Mouse (Mus musculus) midbrain, embryonic 12.5 days (tissue): ENCODE measurements around the gene Gpr108. TPM values are rescaled to one million over a fixed set of nuclear protein-coding genes. Genes with fewer than 3 reads are reported as not detected.

Source experiments
- ATAC-seq: fragments of 200-750 bp; cut with Nextera tagmentation; 2 replicates; pipeline ENCODE4 v1.8.0; 2017; ENCODE audit warnings: low read depth, moderate TSS enrichment, moderate library complexity; ENCODE audit not compliant: low FRiP score
- H3K27ac ChIP-seq: fragments of 300-500 bp; sonication (generic); replicated peaks from 2 replicates; pipeline ENCODE4 v1.5.1; 2016; ENCODE audit warnings: mild to moderate bottlenecking
- H3K27me3 ChIP-seq: fragments of 300-500 bp; sonication (generic); 2 replicates; pipeline ENCODE4 v1.6.1; 2016; ENCODE audit warnings: mild to moderate bottlenecking
- H3K36me3 ChIP-seq: fragments of 300-500 bp; sonication (generic); 2 replicates; pipeline ENCODE4 v1.6.1; 2016
- H3K4me1 ChIP-seq: fragments of 300-500 bp; sonication (generic); 2 replicates; pipeline ENCODE4 v1.6.1; 2016
- H3K4me2 ChIP-seq: fragments of 300-500 bp; sonication (generic); replicated peaks from 2 replicates; pipeline ENCODE4 v1.6.1; 2016; ENCODE audit warnings: mild to moderate bottlenecking, moderate library complexity
- H3K4me3 ChIP-seq: fragments of 300-500 bp; sonication (generic); 2 replicates; pipeline ENCODE4 v1.5.1; 2016; ENCODE audit warnings: mild to moderate bottlenecking
- H3K9ac ChIP-seq: fragments of 300-500 bp; sonication (generic); replicated peaks from 2 replicates; pipeline ENCODE4 v1.6.1; 2016; ENCODE audit warnings: mild to moderate bottlenecking, moderate library complexity
- H3K9me3 ChIP-seq: fragments of 300-500 bp; sonication (generic); 2 replicates; pipeline ENCODE4 v1.6.1; 2016; ENCODE audit warnings: mild to moderate bottlenecking
- WGBS: fragments of 180-500 bp; shearing (Covaris S2); methylation state at CpG from one replicate; pipeline ENCODE4 v1.1.7; 2016; 5-methylcytosine and 5-hydroxymethylcytosine counted together
- polyA plus RNA-seq: library from polyadenylated mRNA; unstranded; fragments of >200 nt; fragmentation: Nextera tagmentation; extraction: Ambion mirVana; gene quantifications from 2 replicates; pipeline ENCODE4 v1.2.1, GENCODE M21; 2016

The Gpr108 gene
- 23.3 and 24.5 TPM in 2 replicates for polyA plus RNA-seq

DNA sequence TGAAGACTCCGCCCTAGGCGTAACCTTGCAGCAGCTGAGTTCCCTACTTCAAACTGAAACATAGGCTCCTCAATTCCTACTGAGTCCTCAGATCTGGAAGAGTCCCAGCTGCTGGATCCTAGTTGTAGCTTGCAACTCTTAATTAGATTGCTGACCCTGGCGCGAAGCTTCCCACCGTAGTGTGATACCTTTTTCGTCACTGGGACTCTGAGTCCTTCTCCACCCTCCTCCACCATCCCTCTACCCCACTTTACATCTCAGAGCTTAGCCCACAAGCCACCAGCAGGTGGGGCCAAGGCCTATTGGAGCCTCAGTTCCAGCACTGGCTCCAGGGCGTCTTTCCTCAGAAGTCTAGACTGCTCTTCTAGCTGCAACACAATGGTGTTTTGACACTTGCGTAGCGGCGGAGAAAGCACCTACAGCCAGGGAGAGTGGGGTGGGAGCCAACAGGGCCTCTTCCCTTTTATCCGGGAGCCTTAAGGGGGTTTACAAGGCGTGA, at the start of gene Gpr108:
Gene Gpr108 (minus strand): TSS at position 246 of the 499 bp plus-strand sequence.
- no peaks in the 10 kb centered on the region for H3K27me3 ChIP-seq
- ATAC-seq: peak; percentile 49
- H3K4me1 ChIP-seq: peaks cover 32% of the 10 kb centered on the region
- H3K4me2 ChIP-seq: peak within 1 kb of the TSS; percentile 93
- under 1% methylated on average over 12 of the region's 12 CpGs for WGBS
- peak within 1 kb of the TSS; percentile 97 for H3K27ac ChIP-seq
- peak within 1 kb of the TSS; percentile 71 for H3K9ac ChIP-seq
- peak within 1 kb of the TSS; percentile 71 for H3K4me3 ChIP-seq
- H3K36me3 ChIP-seq: peaks cover 10% of the 10 kb centered on the region
- no peaks in the 10 kb centered on the region for H3K9me3 ChIP-seq

DNA sequence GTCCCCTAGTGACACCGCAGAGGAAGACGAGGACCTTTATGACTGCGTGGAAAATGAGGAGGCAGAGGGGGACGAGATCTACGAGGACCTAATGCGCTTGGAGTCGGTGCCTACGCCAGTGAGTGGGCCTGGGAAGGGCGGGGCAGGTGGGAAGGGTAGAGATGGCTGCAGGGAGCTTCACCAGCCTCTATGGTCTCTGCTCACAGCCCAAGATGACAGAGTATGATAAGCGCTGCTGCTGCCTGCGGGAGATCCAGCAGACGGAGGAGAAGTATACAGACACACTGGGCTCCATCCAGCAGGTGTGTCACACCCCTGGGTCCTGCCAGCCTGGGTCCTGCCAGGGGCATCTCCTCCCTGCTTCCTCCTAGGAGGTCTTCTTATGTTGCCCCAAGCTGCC, 48.8 kb upstream of the Gpr108 start:
- H3K4me3 ChIP-seq: no peak overlapping the region
- H3K9ac ChIP-seq: no peak overlapping the region
- H3K27ac ChIP-seq: no peak overlapping the region
- 91% methylated on average over 12 of the region's 12 CpGs for WGBS
- no peaks in the 10 kb centered on the region for H3K36me3 ChIP-seq
- no peaks in the 10 kb centered on the region for H3K27me3 ChIP-seq
- no peak overlapping the region for H3K4me2 ChIP-seq
- no peaks in the 10 kb centered on the region for H3K9me3 ChIP-seq
- ATAC-seq: no peak
- H3K4me1 ChIP-seq: no peaks in the 10 kb centered on the region

DNA sequence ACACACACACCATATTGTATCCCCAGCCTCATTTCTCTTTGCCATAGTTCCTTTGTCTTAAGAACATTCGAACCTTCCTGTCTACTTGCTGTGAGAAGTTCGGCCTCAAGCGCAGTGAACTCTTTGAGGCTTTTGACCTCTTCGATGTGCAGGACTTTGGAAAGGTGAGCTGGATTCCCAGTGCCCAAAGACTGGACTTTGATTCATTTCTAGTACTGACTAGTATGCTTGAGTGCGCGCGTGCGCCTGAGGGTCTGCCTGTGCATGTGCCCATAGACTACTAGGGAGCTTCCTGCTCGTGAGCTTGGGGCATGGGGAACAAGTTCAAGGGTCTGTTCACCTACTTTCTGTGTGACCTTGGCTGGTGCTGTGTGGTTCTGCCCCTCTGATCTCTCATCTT, 47.7 kb upstream of the Gpr108 start:
- 94% methylated on average over 9 of the region's 9 CpGs for WGBS

DNA sequence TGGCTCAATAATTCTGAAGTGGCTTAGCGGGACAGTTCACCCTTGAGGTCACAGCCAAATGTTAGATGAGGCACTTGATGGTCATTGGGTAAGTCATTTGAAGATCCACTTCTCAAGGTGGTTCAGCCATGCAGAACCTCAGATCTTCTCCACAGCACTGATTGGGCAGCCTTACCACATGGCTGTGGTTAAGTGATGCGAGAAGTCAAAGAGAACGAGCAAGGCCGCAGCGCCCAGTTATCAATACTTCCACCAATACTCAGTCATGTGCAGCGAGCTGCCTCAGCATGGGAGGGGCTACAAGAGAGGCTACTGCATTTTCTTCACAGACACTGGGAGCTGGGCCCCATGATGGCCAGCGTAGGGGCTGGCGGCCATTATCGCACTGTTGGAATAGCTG, 44.7 kb upstream of the Gpr108 start:
- WGBS: 94% methylated on average over 9 of the region's 9 CpGs
- H3K36me3 ChIP-seq: no peaks in the 10 kb centered on the region
- no peak overlapping the region for H3K27ac ChIP-seq
- no peaks in the 10 kb centered on the region for H3K4me1 ChIP-seq
- H3K4me3 ChIP-seq: no peak overlapping the region
- H3K27me3 ChIP-seq: no peaks in the 10 kb centered on the region
- no peaks in the 10 kb centered on the region for H3K9me3 ChIP-seq
- no peak overlapping the region for H3K9ac ChIP-seq
- no peak overlapping the region for H3K4me2 ChIP-seq
- ATAC-seq: no peak

More for the DNA sequence above, 47.7 kb upstream of the Gpr108 start:
- H3K4me1 ChIP-seq: no peaks in the 10 kb centered on the region
- no peak overlapping the region for H3K27ac ChIP-seq
- H3K4me3 ChIP-seq: no peak overlapping the region
- no peaks in the 10 kb centered on the region for H3K27me3 ChIP-seq
- H3K36me3 ChIP-seq: no peaks in the 10 kb centered on the region
- no peaks in the 10 kb centered on the region for H3K9me3 ChIP-seq
- no peak overlapping the region for H3K4me2 ChIP-seq
- H3K9ac ChIP-seq: no peak overlapping the region
- no peak for ATAC-seq

DNA sequence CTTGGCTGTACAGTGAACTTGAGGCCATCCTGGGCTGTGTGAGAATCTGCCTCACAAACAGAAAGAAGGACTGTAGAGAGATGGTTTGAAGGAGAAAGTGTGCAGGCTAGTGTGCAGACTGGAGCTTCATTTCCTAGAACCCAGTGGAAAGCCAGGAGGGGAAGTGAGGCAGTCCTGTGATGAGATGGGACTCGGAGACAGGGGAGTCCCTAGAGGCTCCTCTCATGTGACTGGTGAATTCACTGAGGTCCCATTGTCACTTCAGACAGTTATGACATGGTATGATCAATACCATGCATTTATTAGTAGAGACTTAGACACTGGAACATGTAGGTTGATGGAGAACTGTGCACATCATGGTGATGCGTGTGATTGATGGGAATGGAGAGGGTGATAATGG, 44.1 kb upstream of the Gpr108 start:
- no peak for ATAC-seq
- 90% methylated on average over 2 of the region's 2 CpGs for WGBS

DNA sequence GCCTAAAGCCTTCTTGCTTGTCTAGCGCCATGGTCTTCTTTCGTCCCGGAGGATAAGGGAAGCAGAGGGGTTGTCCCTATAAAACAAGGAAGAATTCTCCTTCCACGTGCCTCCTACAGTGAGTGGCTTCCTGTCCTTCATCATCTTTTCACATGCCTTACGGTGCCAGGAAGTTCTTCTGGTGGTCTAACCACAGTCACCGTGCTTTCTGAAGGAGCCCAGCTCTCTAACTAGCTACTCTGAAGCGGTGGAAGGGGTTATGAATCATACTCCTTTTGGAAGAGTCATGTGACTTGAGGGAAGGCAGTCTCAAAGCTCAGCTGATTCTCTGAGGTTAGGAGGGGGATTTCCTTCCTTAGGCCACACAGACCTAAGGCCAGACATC, 42.4 kb upstream of the Gpr108 start:
- no peaks in the 10 kb centered on the region for H3K4me1 ChIP-seq
- no peak for ATAC-seq

More for the DNA sequence above, 44.1 kb upstream of the Gpr108 start:
- Histone ChIP-seq H3K4me2 (no peak overlapping the region), H3K4me3 (no peak overlapping the region), H3K36me3 (no peaks in the 10 kb centered on the region), H3K4me1 (no peaks in the 10 kb centered on the region), H3K27me3 (no peaks in the 10 kb centered on the region), H3K9me3 (no peaks in the 10 kb centered on the region), H3K27ac (no peak overlapping the region), H3K9ac (no peak overlapping the region)

DNA sequence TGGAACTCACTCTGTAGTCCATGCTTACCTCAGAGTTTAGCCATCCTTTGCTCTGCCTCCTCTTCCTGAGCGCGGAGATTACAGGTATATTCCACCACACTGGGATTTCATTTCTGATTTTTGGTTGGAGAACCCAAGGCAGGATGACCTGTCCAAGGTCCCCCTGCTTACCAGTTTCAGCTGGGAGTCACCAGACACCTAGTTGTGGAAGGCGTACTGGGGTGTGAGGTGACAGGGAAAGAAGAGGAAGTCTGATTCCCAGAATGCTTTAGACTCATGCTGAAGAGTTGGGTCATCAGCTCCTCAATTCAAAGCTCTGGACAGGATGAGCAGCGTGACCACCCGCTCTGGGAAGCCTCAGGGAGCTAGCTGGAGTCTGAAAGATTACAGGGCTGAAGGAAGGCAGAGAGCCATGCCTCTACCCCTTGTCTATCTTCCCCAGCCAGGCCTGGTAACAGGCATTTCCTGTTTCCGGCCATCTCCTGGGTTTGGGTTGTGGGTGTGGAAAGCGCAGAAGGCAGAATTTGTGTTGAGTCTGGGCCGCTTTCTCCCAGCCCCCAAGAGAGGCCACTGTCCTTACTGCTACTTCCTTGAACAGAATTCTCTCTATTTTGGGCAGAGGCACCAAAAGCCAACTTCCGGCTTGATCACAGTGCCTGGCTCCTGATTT, 41.9 kb upstream of the Gpr108 start:
- Histone ChIP-seq H3K9me3 (no peaks in the 10 kb centered on the region), H3K9ac (no peak overlapping the region), H3K27ac (no peak overlapping the region), H3K4me3 (no peak overlapping the region), H3K27me3 (no peaks in the 10 kb centered on the region), H3K4me1 (no peaks in the 10 kb centered on the region), H3K4me2 (no peak overlapping the region), H3K36me3 (no peaks in the 10 kb centered on the region)
- 89% methylated on average over 9 of the region's 9 CpGs for WGBS
- no peak for ATAC-seq

More for the DNA sequence above, 42.4 kb upstream of the Gpr108 start:
- Histone ChIP-seq H3K27me3 (no peaks in the 10 kb centered on the region), H3K4me2 (no peak overlapping the region), H3K9ac (no peak overlapping the region), H3K36me3 (no peaks in the 10 kb centered on the region), H3K4me3 (no peak overlapping the region), H3K9me3 (no peaks in the 10 kb centered on the region), H3K27ac (no peak overlapping the region)
- WGBS: 87% methylated on average over 7 of the region's 7 CpGs

DNA sequence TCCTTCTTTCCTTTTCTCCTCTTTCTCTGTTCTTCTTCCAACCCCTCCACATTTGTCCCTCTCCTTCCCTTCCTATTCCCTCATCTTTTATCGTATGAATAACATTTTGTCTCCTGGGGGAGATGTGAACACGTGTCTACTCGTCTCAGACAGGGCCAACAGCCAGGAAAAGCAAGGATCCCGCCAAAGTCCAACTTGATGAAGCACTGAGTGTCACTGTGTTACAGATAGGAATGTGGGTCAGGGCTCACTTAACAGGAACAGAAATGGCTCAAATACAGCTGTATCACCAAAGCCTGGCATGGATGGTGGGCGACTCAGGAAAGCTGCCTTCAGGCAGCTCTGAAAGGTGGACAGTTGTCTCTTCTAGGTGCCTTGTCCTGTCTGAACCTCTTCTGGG, 41.0 kb upstream of the Gpr108 start:
- Histone ChIP-seq H3K27me3 (no peaks in the 10 kb centered on the region), H3K4me2 (no peak overlapping the region), H3K4me3 (no peak overlapping the region), H3K27ac (no peak overlapping the region), H3K36me3 (no peaks in the 10 kb centered on the region), H3K9me3 (no peaks in the 10 kb centered on the region), H3K4me1 (no peaks in the 10 kb centered on the region), H3K9ac (no peak overlapping the region)
- ATAC-seq: no peak
- 93% methylated on average over 5 of the region's 5 CpGs for WGBS

DNA sequence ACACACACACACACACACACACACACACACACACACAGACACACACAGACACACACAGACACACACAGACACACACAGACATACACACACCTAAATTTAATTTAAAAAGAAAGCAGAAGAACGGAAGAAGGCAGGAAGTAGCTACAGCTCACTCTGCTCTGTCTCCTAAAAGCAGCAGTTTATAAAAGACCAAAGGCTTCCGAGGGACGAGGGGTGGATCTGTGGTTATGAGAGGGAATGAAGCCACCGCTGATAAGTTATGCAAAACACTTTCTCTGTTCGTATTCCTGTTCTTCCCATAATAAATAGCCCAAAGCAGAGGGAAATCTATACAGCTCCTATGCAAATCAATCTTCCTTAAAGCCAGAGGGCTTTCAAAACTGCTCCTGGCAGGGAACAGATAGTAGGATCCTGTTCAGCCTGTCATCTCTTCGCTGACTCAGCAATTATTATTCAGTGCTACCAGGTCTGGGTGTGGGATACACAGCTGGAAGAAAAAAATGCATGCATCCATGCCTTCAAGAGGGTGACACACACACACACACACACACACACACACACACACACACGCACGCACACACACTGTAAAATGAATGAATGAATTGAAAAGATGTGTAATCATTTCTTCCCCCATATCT, 38.6 kb upstream of the Gpr108 start:
- Histone ChIP-seq H3K4me1 (no peaks in the 10 kb centered on the region), H3K9ac (no peak overlapping the region), H3K4me3 (no peak overlapping the region), H3K27me3 (no peaks in the 10 kb centered on the region), H3K9me3 (no peaks in the 10 kb centered on the region), H3K36me3 (no peaks in the 10 kb centered on the region), H3K27ac (no peak overlapping the region), H3K4me2 (no peak overlapping the region)
- 79% methylated on average over 8 of the region's 8 CpGs for WGBS
- peak; percentile 27; the same call in 1 of the 2 replicates for ATAC-seq

DNA sequence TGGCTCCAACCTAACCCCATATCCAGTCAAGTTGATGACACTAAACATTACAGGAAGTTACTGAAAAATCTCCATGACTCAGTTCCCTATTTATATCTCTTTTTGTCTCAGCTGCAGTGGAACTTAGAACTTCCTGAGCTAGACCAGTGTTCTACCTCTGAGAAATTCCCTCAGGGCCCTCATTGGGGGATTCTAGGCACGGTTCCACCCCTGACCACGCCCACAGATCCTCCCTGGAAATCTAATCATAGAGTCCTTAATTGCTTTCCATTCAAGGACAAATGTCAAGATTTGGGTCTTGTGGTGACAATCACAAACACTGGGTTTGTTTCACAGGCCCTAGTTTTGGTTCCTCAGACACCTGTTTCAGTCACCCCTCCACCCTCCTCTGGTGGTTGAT, 36.8 kb upstream of the Gpr108 start:
- ATAC-seq: no peak
- Histone ChIP-seq H3K27ac (no peak overlapping the region), H3K27me3 (no peaks in the 10 kb centered on the region), H3K4me1 (no peaks in the 10 kb centered on the region), H3K9ac (no peak overlapping the region), H3K4me2 (no peak overlapping the region), H3K36me3 (no peaks in the 10 kb centered on the region), H3K4me3 (no peak overlapping the region), H3K9me3 (no peaks in the 10 kb centered on the region)
- 74% methylated on average over 2 of the region's 2 CpGs for WGBS

DNA sequence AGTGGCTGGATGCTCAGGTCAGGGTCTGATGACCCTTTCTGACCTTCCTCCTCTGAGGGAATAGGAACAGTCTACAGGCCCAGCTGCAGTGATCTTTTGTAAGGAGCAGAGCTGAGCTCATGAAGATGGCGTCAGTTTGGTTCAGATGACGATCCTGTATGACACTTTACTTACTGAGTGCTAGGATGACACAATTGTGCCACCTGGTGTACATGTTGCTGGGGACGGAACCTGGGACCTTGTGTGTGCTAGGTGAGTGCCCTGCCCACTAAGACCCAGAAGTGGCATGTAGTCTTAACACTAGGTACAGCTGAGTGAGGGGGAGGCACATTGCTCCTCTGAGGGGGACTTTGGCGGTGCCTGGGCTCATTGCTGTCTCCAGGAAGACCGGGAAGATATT, 35.7 kb upstream of the Gpr108 start:
- Histone ChIP-seq H3K27me3 (peaks cover 1% of the 10 kb centered on the region; the same call in 1 of the 2 replicates), H3K36me3 (no peaks in the 10 kb centered on the region), H3K9ac (no peak overlapping the region), H3K9me3 (no peaks in the 10 kb centered on the region), H3K4me2 (no peak overlapping the region), H3K4me1 (no peaks in the 10 kb centered on the region), H3K4me3 (no peak overlapping the region), H3K27ac (no peak overlapping the region)
- WGBS: 79% methylated on average over 5 of the region's 5 CpGs
- ATAC-seq: no peak

DNA sequence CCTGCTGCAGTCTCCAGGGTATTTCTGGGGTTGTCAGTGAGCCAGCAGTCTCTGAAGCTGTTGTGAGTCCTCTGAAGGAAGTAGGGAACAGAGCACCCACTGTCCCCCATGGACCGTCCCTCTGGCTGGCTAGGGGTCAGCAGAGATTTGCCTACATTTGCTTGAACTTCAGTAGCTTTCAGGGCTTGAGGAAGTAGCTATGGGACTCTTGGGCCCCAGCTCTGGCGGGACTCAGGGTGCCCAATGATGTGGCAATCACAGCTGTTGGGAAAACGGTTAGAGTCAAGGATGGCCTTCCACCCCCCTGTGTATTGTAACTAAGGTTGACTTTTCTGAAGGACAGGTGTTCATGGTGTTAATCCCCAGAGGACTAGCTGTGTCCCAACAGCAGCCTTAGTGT, 32.2 kb upstream of the Gpr108 start:
- Histone ChIP-seq H3K27ac (no peak overlapping the region), H3K4me1 (peaks cover 13% of the 10 kb centered on the region), H3K9me3 (no peaks in the 10 kb centered on the region), H3K4me3 (no peak overlapping the region), H3K9ac (no peak overlapping the region), H3K36me3 (no peaks in the 10 kb centered on the region), H3K27me3 (peaks cover 19% of the 10 kb centered on the region), H3K4me2 (no peak overlapping the region)
- ATAC-seq: no peak
- 74% methylated on average over 3 of the region's 3 CpGs for WGBS
